ENCODE assay signal across 8 mouse cellular contexts in the genomic region with DNA sequence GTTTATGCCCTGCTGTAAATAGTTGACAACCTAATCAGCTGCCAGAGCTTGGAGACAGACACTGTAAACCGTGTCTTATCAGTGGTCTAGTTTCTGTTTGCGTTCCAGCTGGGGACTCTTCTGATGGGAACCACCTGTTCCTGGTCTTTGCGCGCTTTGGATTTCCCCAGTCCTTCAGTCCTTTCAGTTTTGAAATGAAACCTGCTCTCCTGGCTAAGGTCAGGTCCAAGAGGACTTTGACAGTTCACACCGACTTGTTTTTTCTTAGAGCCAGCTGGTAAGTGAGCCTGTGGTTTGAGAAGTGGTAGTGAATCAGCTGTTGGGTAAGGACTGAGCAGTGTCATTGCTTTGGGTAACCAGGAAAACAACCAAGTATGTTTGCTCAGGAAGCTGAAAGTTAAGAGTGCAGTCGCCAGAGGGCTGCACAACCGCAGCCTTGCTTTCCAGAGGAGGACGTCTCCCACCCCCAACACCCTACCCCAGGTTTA. TPM values are rescaled to one million over a fixed set of nuclear protein-coding genes. Genes with fewer than 3 reads are reported as not detected.
DNase-seq lines count a peak whose midpoint lies in the region; ATAC-seq lines count a peak whose summit lies in the region.

No protein-coding gene starts in this region.

- 90% methylated on average over 8 of the region's 8 CpGs for WGBS in midbrain, embryonic 11.5 days
- WGBS in midbrain, embryonic 15.5 days: 90% methylated on average over 8 of the region's 8 CpGs
- WGBS in liver, embryonic 16.5 days (ENCODE audit: insufficient replicate concordance): 34% methylated on average over 8 of the region's 8 CpGs
- WGBS in stomach, embryonic 14.5 days: 47% methylated on average over 8 of the region's 8 CpGs

- no peak for ATAC-seq in midbrain, embryonic 11.5 days (ENCODE audit: low FRiP score)
- no peak for ATAC-seq in midbrain, embryonic 15.5 days (replicated peaks)
- peak; percentile 77 for ATAC-seq in inflammation-experienced regulatory T-cells, adult 6 months
- peak; percentile 98 for ATAC-seq in liver, embryonic 16.5 days (ENCODE audit: low read depth)
- ATAC-seq in stomach, embryonic 14.5 days (ENCODE audit: insufficient number of reproducible peaks, insufficient read depth, low FRiP score, low read depth): 0 out of 2 replicates have a peak, but pooled peaks have one; percentile 46

- H3K27me3 ChIP-seq in midbrain, embryonic 11.5 days (ENCODE audit: control insufficient read depth, insufficient read depth, low read length): no peaks in the 10 kb centered on the region
- no peaks in the 10 kb centered on the region for H3K27me3 ChIP-seq in midbrain, embryonic 15.5 days (replicated peaks)
- no peaks in the 10 kb centered on the region for H3K27me3 ChIP-seq in liver, embryonic 16.5 days (ENCODE audit: control insufficient read depth, insufficient read depth, low read depth, low read length)
- H3K27me3 ChIP-seq in stomach, embryonic 14.5 days (ENCODE audit: control insufficient read depth, insufficient read depth, low read length): no peaks in the 10 kb centered on the region

- no peak overlapping the region for H3K9ac ChIP-seq in midbrain, embryonic 11.5 days (ENCODE audit: low read length)
- H3K9ac ChIP-seq in midbrain, embryonic 15.5 days: no peak overlapping the region
- H3K9ac ChIP-seq in liver, embryonic 16.5 days (ENCODE audit: low read depth, low read length): peak overlapping the region; percentile 43
- no peak overlapping the region for H3K9ac ChIP-seq in stomach, embryonic 14.5 days (replicated peaks; ENCODE audit: low read depth, low read length)

- H3K27ac ChIP-seq in midbrain, embryonic 11.5 days (ENCODE audit: low read depth, low read length): no peak overlapping the region
- H3K27ac ChIP-seq in midbrain, embryonic 15.5 days: no peak overlapping the region
- peak overlapping the region; percentile 93 for H3K27ac ChIP-seq in liver, embryonic 16.5 days (ENCODE audit: low read length)
- no peak overlapping the region; the same call in 1 of the 2 replicates for H3K27ac ChIP-seq in stomach, embryonic 14.5 days (ENCODE audit: low read length)

- H3K4me1 ChIP-seq in midbrain, embryonic 11.5 days (ENCODE audit: control insufficient read depth, insufficient read depth, low read length): no peaks in the 10 kb centered on the region; the same call in 1 of the 2 replicates
- H3K4me1 ChIP-seq in midbrain, embryonic 15.5 days: no peaks in the 10 kb centered on the region
- H3K4me1 ChIP-seq in liver, embryonic 16.5 days (ENCODE audit: control insufficient read depth, low read depth, low read length): peaks cover 19% of the 10 kb centered on the region
- no peaks in the 10 kb centered on the region for H3K4me1 ChIP-seq in stomach, embryonic 14.5 days (ENCODE audit: control insufficient read depth, insufficient read depth, low read length)

- no peak overlapping the region for H3K4me2 ChIP-seq in midbrain, embryonic 11.5 days
- H3K4me2 ChIP-seq in midbrain, embryonic 15.5 days: no peak overlapping the region
- H3K4me2 ChIP-seq in liver, embryonic 16.5 days (ENCODE audit: low read depth, low read length): peak overlapping the region; percentile 49
- no peak overlapping the region for H3K4me2 ChIP-seq in stomach, embryonic 14.5 days (replicated peaks; ENCODE audit: low read depth, low read length)

- H3K36me3 ChIP-seq in midbrain, embryonic 11.5 days (ENCODE audit: control insufficient read depth, insufficient read depth, low read length): peaks cover 9% of the 10 kb centered on the region
- H3K36me3 ChIP-seq in midbrain, embryonic 15.5 days (replicated peaks): peaks cover 23% of the 10 kb centered on the region; the same call in 1 of the 2 replicates
- peaks cover 7% of the 10 kb centered on the region; the same call in 1 of the 2 replicates for H3K36me3 ChIP-seq in liver, embryonic 16.5 days (ENCODE audit: control insufficient read depth, insufficient read depth)
- peaks cover 28% of the 10 kb centered on the region for H3K36me3 ChIP-seq in stomach, embryonic 14.5 days (ENCODE audit: control insufficient read depth, insufficient read depth, low read length)

- H3K9me3 ChIP-seq in midbrain, embryonic 11.5 days (ENCODE audit: control insufficient read depth, low read length): no peaks in the 10 kb centered on the region
- no peaks in the 10 kb centered on the region for H3K9me3 ChIP-seq in midbrain, embryonic 15.5 days
- no peaks in the 10 kb centered on the region for H3K9me3 ChIP-seq in liver, embryonic 16.5 days (replicated peaks; ENCODE audit: control insufficient read depth, low read length)
- H3K9me3 ChIP-seq in stomach, embryonic 14.5 days (ENCODE audit: control insufficient read depth, low read depth, low read length): no peaks in the 10 kb centered on the region

- peak; percentile 57 for DNase-seq in midbrain, embryonic 11.5 days (ENCODE audit: low spot score, missing footprints)
- no peak for DNase-seq in retina, postnatal 1 day
- DNase-seq in layer of hippocampus, postnatal 14 days (ENCODE audit: low spot score in 2 of 2): no peak
- no peak for DNase-seq in cerebellum, postnatal 36 days

- no peak overlapping the region for H3K4me3 ChIP-seq in midbrain, embryonic 11.5 days (ENCODE audit: low read depth, low read length)
- no peak overlapping the region for H3K4me3 ChIP-seq in midbrain, embryonic 15.5 days
- peak overlapping the region; percentile 50 for H3K4me3 ChIP-seq in liver, embryonic 16.5 days (ENCODE audit: low read depth, low read length)
- H3K4me3 ChIP-seq in stomach, embryonic 14.5 days (ENCODE audit: low read depth, low read length): no peak overlapping the region

RNA-seq across cellular contexts. Expression of a gene that starts 21.8 kb away (rescaled TPM):
- polyA plus RNA-seq in midbrain, embryonic 11.5 days (2014; fragmentation: Nextera tagmentation; extraction: Ambion mirVana): 418 and 497 TPM in 2 replicates
- polyA plus RNA-seq in midbrain, embryonic 15.5 days (2015; fragmentation: Nextera tagmentation; extraction: Ambion mirVana): 339 and 344 TPM in 2 replicates
- 10 to 100 TPM; 26.3 to 32.5 (median 29.3) TPM for polyA plus RNA-seq in inflammation-experienced regulatory T-cells, adult 6 months (2017; shearing (Covaris generic))
- 82.3 and 84.0 TPM in 2 replicates for polyA plus RNA-seq in liver, embryonic 16.5 days (2015; fragmentation: Nextera tagmentation; extraction: Ambion mirVana)
- 230 and 234 TPM in 2 replicates for polyA plus RNA-seq in stomach, embryonic 14.5 days (2014; fragmentation: Nextera tagmentation; extraction: Ambion mirVana)
- total RNA-seq in layer of hippocampus, postnatal 14 days (2021): 100 to 1,000 TPM; 176 to 183 TPM

Comparison
In these comparisons a context has a peak if more than half of its experiments do, and no peak if none do; other contexts are left out.
1. ATAC-seq: peak in inflammation-experienced regulatory T-cells, adult 6 months (single experiment), liver, embryonic 16.5 days (single experiment) and stomach, embryonic 14.5 days (single experiment); none in midbrain, embryonic 11.5 days (single experiment) and midbrain, embryonic 15.5 days (single experiment).